Mouse (Mus musculus): ENCODE measurements around the gene Fam13a.

DNA sequence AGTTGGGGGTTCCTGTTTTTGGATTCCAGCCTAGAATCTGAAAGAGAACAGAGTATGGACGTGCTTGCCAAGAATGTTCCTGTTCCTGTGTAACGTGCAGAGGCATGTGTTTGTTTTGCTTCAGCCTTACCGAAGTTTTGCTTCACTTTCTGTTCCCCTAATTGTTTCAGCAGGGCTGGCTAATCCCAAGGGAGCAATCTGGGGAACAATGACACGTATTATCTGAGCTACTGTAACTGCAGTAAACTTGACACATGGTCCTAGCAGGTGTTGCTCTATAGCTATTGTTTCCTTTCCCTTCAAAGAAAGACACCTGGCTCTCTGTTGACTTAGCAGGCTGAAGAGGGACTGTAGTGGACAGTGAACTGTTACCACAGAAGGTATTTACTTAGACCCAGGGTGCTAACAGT is 25.3 kb downstream of the Fam13a start:
- TF ChIP-seq CTCF (IDR thresholded peaks at IDR 0.05; ENCODE audit: low read depth) = no peak
- TF ChIP-seq EP300 (IDR thresholded peaks at IDR 0.05; ENCODE audit: low read depth) = 0 out of 2 replicates have a peak, but pooled peaks have one; percentile 57

Data from heart, postnatal 0 days (tissue).